Mouse (Mus musculus) left cerebral cortex, adult 18-20 months (tissue): ENCODE measurements around the gene Snd1. TPM values are rescaled to one million over a fixed set of nuclear protein-coding genes. Genes with fewer than 3 reads are reported as not detected.

Experiments
- DNase-seq, 2 experiments: peaks; one replicate each; pipeline ENCODE4 v3.0.0; 2021 to 2022; ENCODE audit warnings: low spot score in 2 of 2, mixed read lengths in 1 of 2
- total RNA-seq, 2 experiments: library from RNA; stranded (reverse); gene quantifications; 2 replicates each; pipeline ENCODE4 v1.2.3; 2021

The Snd1 gene
- total RNA-seq, 2 experiments from 2014 or later, result 80.5 to 83.0 TPM

DNA sequence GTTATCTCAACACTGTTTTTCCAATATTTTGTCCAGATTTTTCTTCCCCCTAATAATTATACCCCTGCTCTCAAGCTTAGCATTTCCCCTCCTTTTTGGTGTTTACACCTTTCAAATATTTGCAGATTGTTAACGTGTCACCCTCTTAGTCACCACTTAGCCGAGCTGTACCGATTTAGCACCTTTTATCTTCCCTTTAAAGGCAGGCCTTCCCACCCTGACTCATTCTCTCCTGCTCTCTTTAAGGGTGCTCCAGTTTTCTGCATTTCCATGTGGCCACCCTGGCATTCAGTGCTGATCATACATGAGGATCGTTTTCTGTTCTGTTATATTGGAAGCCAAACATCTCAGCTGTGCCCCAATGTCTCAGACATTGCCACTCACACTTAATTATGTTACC lies 314.7 kb downstream of the Snd1 start:
- DNase-seq, result no peak

- no peak for DNase-seq
Observed at GRCm38 (mm10) chr6:28791183-28791582, 316.2 kb downstream of the Snd1 start.

- no peak for DNase-seq
Observed at GRCm38 (mm10) chr6:28791809-28792208, 316.9 kb downstream of the Snd1 start.

- DNase-seq, result no peak
Observed at GRCm38 (mm10) chr6:28795380-28795779, 320.4 kb downstream of the Snd1 start.

DNA sequence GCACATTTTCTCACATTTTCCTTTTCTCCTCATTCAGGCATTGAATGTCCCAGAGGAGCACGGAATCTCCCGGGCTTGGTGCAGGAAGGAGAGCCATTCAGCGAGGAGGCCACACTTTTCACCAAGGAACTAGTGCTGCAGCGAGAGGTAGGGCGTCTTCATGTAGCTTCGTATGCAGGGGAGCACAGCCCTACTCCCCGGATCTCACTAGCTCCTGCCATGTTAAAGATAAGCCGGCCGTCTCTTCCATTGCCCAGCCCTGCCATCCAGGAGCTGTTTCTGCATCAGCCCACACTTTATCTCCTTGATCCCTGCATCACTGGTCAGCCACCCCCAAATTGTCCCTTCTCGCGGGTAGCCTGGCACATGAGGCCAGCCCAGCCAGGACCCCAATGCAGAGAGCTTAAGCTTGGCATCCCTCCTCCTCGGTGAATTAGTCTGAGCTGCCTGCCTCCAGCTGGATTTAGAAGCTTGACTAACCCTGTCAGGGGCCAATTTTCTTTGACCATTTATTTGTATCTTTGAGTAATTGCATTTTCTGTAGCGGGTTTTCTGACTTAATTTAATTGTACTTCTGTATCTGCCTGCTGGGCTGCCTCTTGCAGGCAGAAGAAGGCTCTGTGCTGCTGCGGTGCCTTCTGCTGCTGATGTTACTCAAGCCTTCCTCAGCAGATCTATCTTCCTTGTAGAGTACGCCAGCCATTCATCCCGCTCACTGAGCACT lies 321.0 kb downstream of the Snd1 start:
- DNase-seq, result no peak

DNA sequence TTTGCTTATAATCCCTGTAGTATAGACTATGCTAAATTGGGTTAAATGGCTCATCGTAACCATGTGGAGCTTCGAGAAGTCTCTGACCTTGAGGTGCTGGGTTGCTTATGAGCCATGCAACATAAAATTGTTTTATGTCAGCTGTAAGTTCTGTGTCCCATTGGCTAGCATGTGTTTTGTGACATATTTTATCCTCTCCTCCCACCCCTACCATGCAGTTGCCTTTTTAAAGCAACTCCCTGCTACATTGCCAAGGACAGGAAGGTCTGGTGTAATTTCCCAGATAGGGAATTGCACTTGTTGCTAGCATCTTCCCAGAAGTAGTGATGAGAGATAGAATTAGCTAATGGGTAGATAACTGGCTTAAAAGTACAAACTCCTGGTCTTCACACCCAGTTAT lies 324.9 kb downstream of the Snd1 start:
- DNase-seq, result no peak

- DNase-seq, result peak; percentile 57 to 76
Observed at GRCm38 (mm10) chr6:28800976-28801375, 326.0 kb downstream of the Snd1 start.

DNA sequence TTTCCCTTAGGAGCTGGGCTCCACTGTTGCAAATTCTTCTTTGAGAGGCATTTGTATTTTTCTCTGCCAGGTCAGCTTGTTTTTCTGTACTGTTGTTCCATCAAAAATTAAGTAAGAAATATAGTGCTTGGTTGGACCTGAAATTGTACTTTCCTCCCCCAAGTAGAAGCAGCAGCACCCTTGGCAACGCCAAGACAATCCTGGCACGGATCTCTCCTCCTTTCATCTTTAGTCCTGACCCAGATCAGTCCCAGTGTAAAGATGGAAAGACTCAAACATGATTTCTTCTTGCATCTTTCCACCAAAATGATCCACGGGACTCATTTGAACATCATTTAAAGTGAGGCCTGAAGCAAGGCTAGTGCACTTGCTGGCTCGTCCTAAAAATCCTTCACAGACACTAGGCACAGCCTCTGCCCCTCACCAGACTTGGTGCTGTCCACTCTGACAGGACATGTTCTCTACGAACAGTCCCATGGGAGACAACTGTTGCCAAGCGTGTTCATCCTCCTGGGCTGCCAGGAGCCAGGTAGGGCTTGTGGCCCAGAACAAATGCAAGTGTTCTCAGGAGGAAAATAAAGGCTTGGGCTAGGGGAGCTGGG lies 328.8 kb downstream of the Snd1 start:
- no peak for DNase-seq

GRCm38 (mm10) chr6:28804751-28805150 lies 329.8 kb downstream of the Snd1 start:
- no peak for DNase-seq

GRCm38 (mm10) chr6:28813057-28813456 lies 338.1 kb downstream of the Snd1 start:
- DNase-seq, result no peak

DNA sequence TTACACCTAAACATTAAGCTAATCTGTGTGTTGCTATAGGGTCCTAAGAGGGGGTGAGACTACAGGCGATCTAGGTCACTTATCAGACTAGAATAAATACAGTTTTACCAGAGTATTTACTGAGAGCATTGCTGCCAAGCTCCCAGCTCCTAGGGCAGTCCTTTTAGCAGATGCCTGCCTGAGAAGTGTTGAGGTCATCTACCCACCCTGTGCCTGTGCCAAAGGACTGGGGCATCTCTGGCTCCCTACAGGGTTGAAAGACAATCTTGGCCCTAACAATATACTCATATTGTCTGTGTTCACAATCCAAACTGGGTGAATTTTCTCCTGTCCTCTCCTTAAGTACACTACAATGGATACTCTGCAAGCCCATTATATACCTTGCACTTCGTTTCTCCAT lies 340.0 kb downstream of the Snd1 start:
- no peak for DNase-seq

- peak; percentile 69 to 85 for DNase-seq
Observed at GRCm38 (mm10) chr6:28817039-28817438, 342.1 kb downstream of the Snd1 start.

GRCm38 (mm10) chr6:28819509-28820358 lies 344.8 kb downstream of the Snd1 start:
- no peak for DNase-seq

- DNase-seq, result no peak
Observed at GRCm38 (mm10) chr6:28822296-28822695, 347.4 kb downstream of the Snd1 start.

GRCm38 (mm10) chr6:28823375-28823774 lies 348.4 kb downstream of the Snd1 start:
- no peak for DNase-seq

DNA sequence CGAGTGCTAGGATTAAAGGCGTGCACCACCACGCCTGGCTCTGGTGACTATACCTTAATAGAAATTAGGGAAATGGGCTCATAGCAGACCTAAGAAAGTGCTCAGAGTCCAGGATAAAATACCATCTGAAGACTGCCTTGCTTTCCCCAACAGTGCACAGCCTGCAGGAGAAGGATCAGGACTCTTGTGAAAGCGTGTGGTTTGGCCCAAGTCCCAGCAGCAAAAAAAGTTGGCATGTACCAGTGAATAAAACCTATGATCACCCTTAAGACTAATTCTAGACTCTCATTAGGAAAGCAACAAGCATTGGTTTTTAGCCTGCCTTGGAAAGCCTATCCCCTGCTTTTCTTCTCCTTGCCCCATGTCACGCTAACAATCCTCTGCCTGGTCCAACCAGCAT lies 348.9 kb downstream of the Snd1 start:
- DNase-seq, result no peak

DNA sequence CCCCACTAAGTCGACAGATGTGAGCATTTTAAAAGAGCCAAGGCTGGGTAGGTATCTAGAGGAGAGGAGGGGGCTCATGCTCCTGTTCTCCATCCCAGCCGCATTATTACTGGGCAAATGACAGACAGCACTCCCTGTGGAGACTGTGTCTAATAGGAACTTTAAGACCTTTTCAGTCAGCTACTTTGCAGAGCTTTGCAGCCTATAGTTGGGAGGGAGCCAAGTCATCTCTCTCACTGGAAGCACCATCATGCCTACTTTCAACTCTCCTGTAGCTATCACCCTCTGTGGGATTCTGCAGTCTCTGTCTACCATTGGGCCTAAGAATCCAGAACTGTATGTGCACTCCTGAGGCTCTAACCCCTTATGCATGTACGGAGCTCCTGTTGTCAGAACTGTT lies 351.0 kb downstream of the Snd1 start:
- no peak for DNase-seq

- DNase-seq, result no peak
Observed at GRCm38 (mm10) chr6:28826689-28827389, 351.9 kb downstream of the Snd1 start.

DNA sequence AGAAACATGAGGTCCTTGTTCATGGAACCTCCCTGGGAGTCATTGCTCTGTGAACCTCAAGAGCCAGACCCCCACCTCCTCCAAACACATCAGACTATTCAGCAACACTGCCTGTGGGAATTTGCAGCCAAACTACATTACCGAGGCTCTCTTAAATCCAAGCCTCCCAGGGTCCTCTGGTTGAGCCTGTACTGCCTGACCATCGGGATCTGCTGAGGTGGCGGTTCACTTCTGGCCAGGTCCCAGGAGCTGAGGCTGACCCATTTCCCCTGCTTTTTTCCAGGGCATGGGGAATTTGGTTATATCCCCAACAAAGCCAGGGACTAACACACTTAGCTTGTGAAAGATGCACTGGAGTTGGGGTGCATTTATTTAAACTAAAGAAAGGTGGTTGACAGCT lies 352.6 kb downstream of the Snd1 start:
- DNase-seq, result no peak

GRCm38 (mm10) chr6:28828593-28828992 lies 353.7 kb downstream of the Snd1 start:
- peak; percentile 68 to 79 for DNase-seq

GRCm38 (mm10) chr6:28830306-28830705 lies 355.4 kb downstream of the Snd1 start:
- DNase-seq, result no peak
